Mouse (Mus musculus): ENCODE measurements around the gene Gcgr. TPM values are rescaled to one million over a fixed set of nuclear protein-coding genes. Genes with fewer than 3 reads are reported as not detected.

The Gcgr gene
- not detected in 2 replicates for total RNA-seq (2017)

DNA sequence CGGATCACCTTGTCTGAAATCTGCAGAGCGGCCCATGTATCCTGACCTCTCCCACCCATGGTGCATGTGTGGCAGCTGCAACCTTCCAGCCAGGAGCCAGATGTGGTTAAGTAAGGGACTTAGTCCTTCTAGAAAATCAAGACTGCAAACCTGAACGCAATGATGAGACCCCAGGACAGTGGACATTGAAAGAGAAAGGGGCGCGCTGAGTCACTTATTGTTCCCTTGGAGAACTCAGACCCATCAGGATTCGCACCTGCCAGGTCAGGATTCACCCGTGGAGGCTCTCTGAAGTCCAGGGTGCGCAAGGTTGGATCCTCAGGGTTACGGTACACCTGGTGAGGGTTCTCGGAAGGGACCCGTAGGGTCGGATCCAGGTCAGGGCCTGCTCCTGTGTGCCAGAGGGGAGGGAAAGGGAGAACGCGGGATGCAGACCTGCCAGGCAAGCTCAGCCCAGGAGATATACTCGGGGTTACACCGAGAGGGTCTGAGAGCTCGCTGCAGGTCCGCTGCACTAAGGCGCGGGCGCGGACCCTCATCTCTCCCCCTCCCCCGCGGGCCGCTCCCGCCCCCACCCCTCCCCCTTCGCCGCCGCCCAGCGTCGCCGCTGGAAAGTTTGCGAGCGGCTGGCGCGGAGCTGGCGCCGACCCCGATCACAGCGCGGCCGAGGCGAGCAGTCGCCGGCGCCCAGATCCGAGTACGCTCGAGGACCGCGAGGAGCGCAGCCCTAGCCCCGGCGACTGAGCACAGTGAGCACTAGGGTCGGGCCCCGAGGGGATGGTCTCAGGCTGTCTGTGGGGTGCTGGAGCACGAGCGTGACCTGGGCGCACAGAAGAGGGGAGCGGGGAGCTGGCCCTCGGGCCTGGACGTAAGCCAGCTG is at the start of gene Gcgr:
Gcgr (plus strand) TSS at position 615 of the 880 bp plus-strand sequence.
- no peak for ATAC-seq (replicated peaks in 1 of 2; ENCODE audit: insufficient read depth in 1 of 2, low FRiP score in 2 of 2, low TSS enrichment in 1 of 2, low read depth in 1 of 2, poor library complexity in 2 of 2, severe bottlenecking in 2 of 2)

DNA sequence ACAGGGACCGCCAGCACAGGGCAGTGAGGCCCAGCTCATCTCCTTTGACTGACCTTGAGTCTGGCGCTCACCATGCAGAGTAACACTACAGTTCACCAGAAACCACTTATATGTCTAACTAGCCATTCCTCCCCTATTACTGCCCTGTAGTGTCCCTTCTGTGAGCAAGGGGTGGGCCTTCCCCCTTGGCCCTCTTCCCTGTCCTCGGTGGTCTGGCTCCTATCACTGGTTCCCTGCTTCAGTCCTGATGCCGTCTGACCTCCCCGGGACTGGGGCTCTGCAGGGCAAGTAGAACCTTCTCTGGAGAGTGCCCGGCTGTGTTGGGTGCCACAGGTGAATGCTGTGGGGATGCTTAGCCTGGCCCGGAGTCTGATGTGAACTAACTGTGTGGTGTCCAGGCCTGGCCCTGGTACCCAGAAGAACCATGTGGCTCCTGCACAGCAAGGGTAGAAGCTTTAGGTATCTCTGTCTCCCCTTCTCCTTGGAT is 47.0 kb upstream of the Gcgr start:
- no peak for ATAC-seq (replicated peaks in 1 of 2; ENCODE audit: insufficient read depth in 1 of 2, low FRiP score in 2 of 2, low TSS enrichment in 1 of 2, low read depth in 1 of 2, poor library complexity in 2 of 2, severe bottlenecking in 2 of 2)

DNA sequence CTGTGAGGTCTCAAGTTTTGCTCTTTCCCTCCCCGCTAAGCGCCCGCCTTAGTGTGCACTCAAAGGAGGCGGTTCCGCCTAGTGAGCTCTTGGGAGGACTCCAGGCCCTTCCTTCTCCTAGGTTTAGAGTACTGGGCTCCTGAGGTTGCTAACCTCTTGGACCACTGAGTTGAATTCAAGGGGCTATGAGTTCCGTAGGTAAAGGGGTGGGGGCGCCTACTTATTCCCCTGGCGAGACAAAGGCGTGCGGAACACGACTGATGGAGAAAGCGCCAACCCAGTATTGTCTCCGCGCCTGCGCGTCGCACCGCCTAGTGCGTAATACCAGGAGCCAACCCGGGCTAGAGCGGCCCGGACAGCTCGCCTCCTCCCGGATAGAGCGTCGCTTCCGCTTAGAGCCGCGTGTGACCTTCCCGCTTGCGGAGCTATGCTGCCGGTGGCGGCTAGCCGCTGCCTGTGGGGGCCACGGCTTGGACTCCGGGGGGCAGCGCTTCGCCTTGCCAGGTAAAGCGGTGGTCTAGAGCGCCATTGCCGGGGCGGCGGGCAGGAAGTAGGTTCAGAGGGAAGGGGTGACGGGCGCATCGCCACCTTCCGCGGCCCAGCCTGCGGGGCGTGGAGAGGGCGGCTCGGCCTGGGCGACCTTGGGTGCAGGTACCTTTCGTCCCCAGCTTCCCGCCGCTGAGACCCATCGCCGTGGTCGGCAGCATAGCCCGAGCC is 46.1 kb upstream of the Gcgr start, which contains the start of gene Mrpl12:
Mrpl12 (plus strand) TSS at position 349 of the 717 bp plus-strand sequence.
- ATAC-seq (replicated peaks in 1 of 2; ENCODE audit: insufficient read depth in 1 of 2, low FRiP score in 2 of 2, low TSS enrichment in 1 of 2, low read depth in 1 of 2, poor library complexity in 2 of 2, severe bottlenecking in 2 of 2), result peak; percentile 86 to 91

DNA sequence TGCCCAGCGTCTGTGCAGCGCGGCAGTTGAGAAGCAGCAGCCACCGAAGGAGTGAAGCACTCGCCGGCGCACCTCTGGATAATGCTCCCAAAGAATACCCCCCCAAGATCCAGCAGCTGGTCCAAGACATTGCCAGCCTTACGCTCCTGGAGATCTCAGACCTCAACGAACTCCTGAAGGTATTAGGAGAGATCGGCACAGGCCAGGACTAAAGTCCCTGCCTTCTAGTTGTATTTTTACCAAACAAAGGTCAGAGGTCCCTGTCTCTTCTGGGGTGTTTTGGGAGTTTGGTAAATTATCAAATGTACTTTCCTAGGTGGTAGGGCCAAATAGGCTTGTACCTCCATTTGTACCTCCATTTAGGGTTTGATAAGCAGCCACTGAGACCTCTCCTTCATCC is 45.2 kb upstream of the Gcgr start:
- no peak for ATAC-seq (replicated peaks in 1 of 2; ENCODE audit: insufficient read depth in 1 of 2, low FRiP score in 2 of 2, low TSS enrichment in 1 of 2, low read depth in 1 of 2, poor library complexity in 2 of 2, severe bottlenecking in 2 of 2)

DNA sequence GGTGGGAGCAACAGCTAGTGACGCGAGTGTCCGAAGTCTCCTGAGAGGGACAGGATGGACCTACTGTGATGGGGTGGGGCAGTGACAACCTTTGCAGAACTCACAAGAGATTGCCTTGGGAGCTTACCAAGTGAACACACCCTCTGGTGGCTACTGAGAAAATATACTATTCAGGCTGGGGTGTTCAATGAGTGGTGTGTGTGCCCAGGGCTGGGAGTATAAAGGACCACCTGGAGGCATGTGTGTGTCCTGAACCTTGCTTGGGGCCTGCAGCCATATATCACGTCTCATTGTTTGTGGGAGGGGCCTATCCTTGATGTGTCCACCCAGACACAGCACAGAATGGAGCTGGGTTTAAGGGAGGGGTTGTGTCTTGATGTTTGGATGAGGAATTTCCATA is 42.0 kb upstream of the Gcgr start:
- ATAC-seq (replicated peaks in 1 of 2; ENCODE audit: insufficient read depth in 1 of 2, low FRiP score in 2 of 2, low TSS enrichment in 1 of 2, low read depth in 1 of 2, poor library complexity in 2 of 2, severe bottlenecking in 2 of 2), result no peak

GRCm38 (mm10) chr11:120489054-120489761 is 41.3 kb upstream of the Gcgr start:
- peak; percentile 45 to 61; a peak in 2 of 4 replicates for ATAC-seq (replicated peaks in 1 of 2; ENCODE audit: insufficient read depth in 1 of 2, low FRiP score in 2 of 2, low TSS enrichment in 1 of 2, low read depth in 1 of 2, poor library complexity in 2 of 2, severe bottlenecking in 2 of 2)

DNA sequence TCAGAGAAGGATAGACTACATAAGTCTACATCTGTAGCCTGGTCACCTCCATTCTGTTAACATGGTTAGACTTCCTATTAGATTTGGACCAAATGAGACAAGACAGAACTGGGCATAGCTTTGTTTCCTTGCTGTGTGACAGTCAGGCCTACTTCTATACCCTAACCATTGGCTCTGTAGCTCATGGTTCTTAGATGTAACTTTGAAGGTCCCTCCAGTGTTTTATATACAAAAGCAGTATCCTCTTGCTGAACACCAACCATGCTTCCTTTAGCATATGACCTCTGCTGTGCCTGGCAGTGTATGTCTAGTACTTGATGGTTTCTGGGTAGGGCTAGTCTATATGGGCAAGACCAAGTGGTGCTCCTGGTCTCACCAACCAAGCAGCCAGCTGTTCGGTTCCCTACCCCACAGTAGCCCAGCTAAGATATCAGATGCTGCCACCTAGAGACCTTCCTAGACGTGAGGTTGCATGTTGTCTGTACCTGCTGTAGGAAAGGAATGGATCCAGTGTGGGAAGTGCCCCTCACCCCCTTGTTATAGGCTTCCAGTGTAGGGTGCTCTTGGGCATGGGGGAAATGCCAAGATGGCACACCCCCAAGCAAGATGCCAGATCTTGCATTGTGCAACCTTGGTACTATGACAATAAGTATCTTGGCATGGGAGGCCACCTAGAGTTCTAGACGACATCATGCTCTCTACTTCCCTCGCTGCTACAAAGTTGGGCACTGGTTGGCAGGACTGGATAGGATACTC is 40.0 kb upstream of the Gcgr start:
- no peak for ATAC-seq (replicated peaks in 1 of 2; ENCODE audit: insufficient read depth in 1 of 2, low FRiP score in 2 of 2, low TSS enrichment in 1 of 2, low read depth in 1 of 2, poor library complexity in 2 of 2, severe bottlenecking in 2 of 2)

- ATAC-seq (replicated peaks in 1 of 2; ENCODE audit: insufficient read depth in 1 of 2, low FRiP score in 2 of 2, low TSS enrichment in 1 of 2, low read depth in 1 of 2, poor library complexity in 2 of 2, severe bottlenecking in 2 of 2), result peak; percentile 52 to 74
These were observed 39.0 kb upstream of the Gcgr start, which contains the start of gene Slc25a10 for GRCm38 (mm10) chr11:120491317-120492023. TSS of gene Slc25a10 (plus strand) at chr11:120491840.

GRCm38 (mm10) chr11:120492024-120492877 is 38.2 kb upstream of the Gcgr start:
- peak in 1 of 2 experiments; percentile 26; a peak in 2 of 4 replicates for ATAC-seq (replicated peaks in 1 of 2; ENCODE audit: insufficient read depth in 1 of 2, low FRiP score in 2 of 2, low TSS enrichment in 1 of 2, low read depth in 1 of 2, poor library complexity in 2 of 2, severe bottlenecking in 2 of 2)

DNA sequence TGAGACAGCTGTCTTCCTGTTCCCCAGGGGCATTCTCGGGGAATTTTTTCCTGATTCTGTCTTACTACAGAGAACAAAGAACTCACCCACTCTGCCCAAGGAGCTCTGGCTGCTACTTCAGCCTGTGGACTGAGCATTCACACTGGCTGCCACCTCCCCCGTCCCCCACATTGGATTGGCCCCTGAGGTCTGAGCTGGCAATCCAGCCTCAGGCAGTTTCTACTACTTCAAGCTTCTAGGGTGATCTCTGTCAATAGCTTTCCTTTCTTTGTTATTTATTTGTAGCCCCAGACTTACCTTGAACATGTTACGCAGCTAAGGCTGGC is 37.7 kb upstream of the Gcgr start:
- ATAC-seq (replicated peaks in 1 of 2; ENCODE audit: insufficient read depth in 1 of 2, low FRiP score in 2 of 2, low TSS enrichment in 1 of 2, low read depth in 1 of 2, poor library complexity in 2 of 2, severe bottlenecking in 2 of 2), result no peak

- no peak for ATAC-seq (replicated peaks in 1 of 2; ENCODE audit: insufficient read depth in 1 of 2, low FRiP score in 2 of 2, low TSS enrichment in 1 of 2, low read depth in 1 of 2, poor library complexity in 2 of 2, severe bottlenecking in 2 of 2)
These were observed 37.1 kb upstream of the Gcgr start for GRCm38 (mm10) chr11:120493351-120493750.

GRCm38 (mm10) chr11:120493911-120494310 is 36.6 kb upstream of the Gcgr start:
- no peak for ATAC-seq (replicated peaks in 1 of 2; ENCODE audit: insufficient read depth in 1 of 2, low FRiP score in 2 of 2, low TSS enrichment in 1 of 2, low read depth in 1 of 2, poor library complexity in 2 of 2, severe bottlenecking in 2 of 2)

DNA sequence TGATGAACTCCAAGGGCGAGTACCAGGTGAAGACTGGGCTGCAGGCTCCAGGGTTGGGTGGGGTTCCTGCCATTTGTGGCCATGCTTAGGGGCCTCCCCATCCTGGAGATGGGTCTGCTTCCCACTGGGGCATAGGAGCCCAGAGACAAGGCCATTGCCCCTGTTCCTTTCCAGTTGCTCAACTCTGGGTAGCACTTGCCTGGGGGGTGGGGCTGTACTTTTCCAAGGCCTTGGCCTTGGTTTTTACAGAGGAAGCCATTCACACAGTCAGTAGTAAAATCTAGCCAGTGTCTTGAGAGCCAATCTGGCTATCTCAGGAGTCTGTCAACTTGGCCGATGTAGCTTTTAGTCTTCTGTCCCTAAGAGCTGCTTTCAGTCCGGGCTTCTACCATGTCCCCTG is 33.1 kb upstream of the Gcgr start:
- ATAC-seq (replicated peaks in 1 of 2; ENCODE audit: insufficient read depth in 1 of 2, low FRiP score in 2 of 2, low TSS enrichment in 1 of 2, low read depth in 1 of 2, poor library complexity in 2 of 2, severe bottlenecking in 2 of 2), result no peak

DNA sequence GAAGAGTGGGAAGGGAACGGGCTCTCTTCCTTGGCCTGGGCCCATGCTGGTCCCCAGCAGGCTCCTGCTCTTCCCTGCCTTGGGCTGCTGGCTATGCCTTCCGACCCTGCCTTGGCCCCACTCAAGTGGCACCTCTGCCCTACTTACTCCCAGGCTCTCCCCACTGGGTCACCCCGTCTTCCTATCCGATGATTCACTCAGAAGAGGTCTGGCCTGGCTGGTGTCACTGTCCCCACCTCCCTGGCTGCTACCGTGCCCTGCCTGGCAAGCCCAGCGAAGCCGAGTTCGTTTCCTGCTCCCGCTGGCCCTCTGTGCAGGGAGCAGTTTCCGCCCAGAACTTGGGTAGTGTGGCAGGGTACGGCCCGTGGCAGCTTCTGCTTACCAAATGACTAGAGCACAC is 32.3 kb upstream of the Gcgr start:
- ATAC-seq (replicated peaks in 1 of 2; ENCODE audit: insufficient read depth in 1 of 2, low FRiP score in 2 of 2, low TSS enrichment in 1 of 2, low read depth in 1 of 2, poor library complexity in 2 of 2, severe bottlenecking in 2 of 2), result no peak

- no peak for ATAC-seq (replicated peaks in 1 of 2; ENCODE audit: insufficient read depth in 1 of 2, low FRiP score in 2 of 2, low TSS enrichment in 1 of 2, low read depth in 1 of 2, poor library complexity in 2 of 2, severe bottlenecking in 2 of 2)
These were observed 31.6 kb upstream of the Gcgr start for GRCm38 (mm10) chr11:120498891-120499290.

- no peak for ATAC-seq (replicated peaks in 1 of 2; ENCODE audit: insufficient read depth in 1 of 2, low FRiP score in 2 of 2, low TSS enrichment in 1 of 2, low read depth in 1 of 2, poor library complexity in 2 of 2, severe bottlenecking in 2 of 2)
These were observed 30.6 kb upstream of the Gcgr start for GRCm38 (mm10) chr11:120499894-120500293.
